Mouse (Mus musculus) midbrain, embryonic 12.5 days (tissue): Measurements from ENCODE around the gene Tgfb2. TPM values are rescaled to one million over a fixed set of nuclear protein-coding genes. Genes with fewer than 3 reads are reported as not detected.

ENCODE experiments used
- polyA plus RNA-seq: library from polyadenylated mRNA; unstranded; fragments of >200 nt; fragmentation: Nextera tagmentation; extraction: Ambion mirVana; gene quantifications from 2 replicates; pipeline ENCODE4 v1.2.1, GENCODE M21; 2016

Tgfb2 gene
- polyA plus RNA-seq, 1 experiment from 2014 or later: 16.5 TPM

Other genes with a start within 250 kb of the Tgfb2 start
- gene Rrp15, start 43.4 kb upstream of the Tgfb2 start, polyA plus RNA-seq: 47.8 and 48.9 TPM in 2 replicates